Mouse (Mus musculus) gastrocnemius, adult 18-20 months (tissue): ENCODE results near the gene Borcs7. TPM values are rescaled to one million over a fixed set of nuclear protein-coding genes. Genes with fewer than 3 reads are reported as not detected.

Source experiments
- total RNA-seq, 2 experiments: library from RNA; stranded (reverse); gene quantifications; 2 replicates each; pipeline ENCODE4 v1.2.3; 2021

Gene Borcs7
- total RNA-seq, 2 experiments from 2014 or later = 12.3 to 12.6 TPM

Other genes with a start within 250 kb of the Borcs7 start
- 10 to 100 TPM; 17.6 to 22.5 TPM for gene Trim8, start 188.2 kb upstream of the Borcs7 start, total RNA-seq
- 10 to 100 TPM; 79.9 to 86.2 TPM for gene Arl3, start 116.7 kb upstream of the Borcs7 start, total RNA-seq
- 1 to 10 TPM; 2.2 to 3.8 TPM for gene Sfxn2, start 116.5 kb upstream of the Borcs7 start, total RNA-seq
- 100 to 1,000 TPM in 1 of 2 experiments, 10 to 100 TPM in 1; 66.2 to 116 TPM for gene Wbp1l, start 90.8 kb upstream of the Borcs7 start, total RNA-seq
- not detected for gene Cyp17a1, start 16.7 kb upstream of the Borcs7 start, total RNA-seq
- 10 to 100 TPM; 89.3 to 93.6 TPM for gene As3mt, start 17.6 kb downstream of the Borcs7 start, total RNA-seq
- 1 to 10 TPM; 3.2 TPM for gene Cnnm2, start 71.7 kb downstream of the Borcs7 start, total RNA-seq